Mouse (Mus musculus): ENCODE results near the gene Morc4.
A peak's percentile ranks its signal among the peaks of the same experiment; 100 is the strongest.

The Morc4 gene

GRCm38 (mm10) chrX:139870938-139871791, at the start of gene Morc4:
Gene Morc4, minus strand, starts transcription at chrX:139871677.
- DNase-seq (ENCODE audit: low read depth, low spot score), result peak; percentile 71

- no peak for DNase-seq (ENCODE audit: low read depth, low spot score)
These were observed 49.1 kb upstream of the Morc4 start for GRCm38 (mm10) chrX:139920572-139920971.

- no peak for DNase-seq (ENCODE audit: low read depth, low spot score)
These were observed 19.9 kb upstream of the Morc4 start for GRCm38 (mm10) chrX:139891387-139891786.

- no peak for DNase-seq (ENCODE audit: low read depth, low spot score)
These were observed 11.7 kb upstream of the Morc4 start for GRCm38 (mm10) chrX:139883221-139883620.

- DNase-seq (ENCODE audit: low read depth, low spot score), result no peak
These were observed 6.5 kb upstream of the Morc4 start for GRCm38 (mm10) chrX:139877936-139878335.

DNA sequence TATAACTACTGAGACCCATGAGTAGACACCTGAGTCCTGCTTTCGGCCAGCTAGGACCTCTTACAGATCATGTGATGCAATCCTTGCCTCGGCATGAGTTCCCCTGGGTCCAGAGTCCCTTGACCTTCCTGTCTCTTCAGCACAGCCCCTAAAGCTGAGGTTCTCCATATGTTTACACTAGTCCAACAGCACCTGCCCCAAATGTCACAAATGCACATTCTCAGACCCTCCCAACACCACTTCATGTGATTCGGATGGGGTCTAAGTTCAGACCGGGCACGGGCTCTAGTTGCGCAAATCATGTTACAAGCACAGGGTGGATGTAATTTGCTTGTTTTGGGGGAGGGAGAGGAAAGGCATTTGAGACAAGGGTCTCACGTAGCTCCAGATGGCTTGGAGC, 5.6 kb upstream of the Morc4 start:
- no peak for DNase-seq (ENCODE audit: low read depth, low spot score)

DNA sequence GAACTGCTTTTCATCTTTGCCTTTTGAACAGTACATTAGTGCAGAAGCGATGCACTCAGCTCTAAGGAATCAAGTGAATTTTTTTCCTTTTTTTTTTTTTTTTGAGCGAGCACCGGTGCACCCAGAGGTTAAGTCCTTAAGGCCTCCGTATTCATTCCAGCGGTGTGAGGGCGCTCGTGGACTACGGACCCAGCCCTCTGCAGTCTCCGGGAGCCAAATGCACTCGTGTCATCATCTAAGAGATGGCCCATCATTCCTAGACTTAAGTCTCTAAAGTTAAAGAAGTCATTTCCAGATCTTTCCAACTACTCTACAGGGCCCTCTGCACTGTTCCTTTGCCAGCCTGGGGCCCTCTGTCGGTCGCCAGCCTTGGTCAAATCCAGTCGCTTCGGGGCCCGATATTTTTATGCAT, 1.2 kb downstream of the Morc4 start:
- peak; percentile 28 for DNase-seq (ENCODE audit: low read depth, low spot score)

DNA sequence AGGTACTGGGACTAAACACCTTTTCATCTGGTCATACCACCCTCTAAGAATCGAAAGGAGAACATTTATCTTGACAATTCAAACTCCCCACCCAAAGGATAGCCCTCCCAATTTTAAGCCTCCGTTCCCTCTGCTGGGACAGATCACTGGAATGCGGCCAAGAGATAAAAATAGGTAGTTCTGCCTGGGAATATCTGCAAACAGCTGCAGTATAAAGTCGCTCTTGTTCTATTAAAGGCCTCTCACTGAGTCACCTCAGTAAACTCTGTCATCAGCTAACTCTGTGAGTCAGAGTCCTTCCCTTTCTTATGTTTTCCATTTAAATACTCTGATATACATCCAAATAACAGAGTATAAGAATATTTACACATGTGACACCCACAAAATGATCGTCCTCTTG, 12.1 kb downstream of the Morc4 start:
- DNase-seq (ENCODE audit: low read depth, low spot score), result no peak

GRCm38 (mm10) chrX:139854795-139855194, 16.7 kb downstream of the Morc4 start:
- DNase-seq (ENCODE audit: low read depth, low spot score), result no peak

DNA sequence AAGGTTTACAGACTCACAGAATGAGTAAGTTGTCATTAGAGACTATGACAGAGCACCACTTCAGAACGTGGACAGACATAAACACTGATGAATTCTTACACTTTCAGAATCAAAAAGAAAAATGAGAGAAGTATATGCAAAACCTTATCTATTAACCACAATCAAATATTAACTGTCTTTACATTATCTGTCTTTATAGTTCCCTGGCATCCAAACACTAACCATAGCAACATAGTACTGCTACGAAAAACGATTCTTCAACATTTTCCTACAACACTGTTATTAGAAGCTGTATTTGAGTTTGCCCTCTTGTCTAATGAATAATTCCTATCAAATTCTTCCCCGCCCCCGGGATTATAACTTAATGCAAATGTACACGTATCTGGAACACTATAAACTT, 30.4 kb downstream of the Morc4 start:
- DNase-seq (ENCODE audit: low read depth, low spot score), result no peak

- no peak for DNase-seq (ENCODE audit: low read depth, low spot score)
These were observed 32.4 kb downstream of the Morc4 start for GRCm38 (mm10) chrX:139839057-139839456.

- peak; percentile 60 for DNase-seq (ENCODE audit: low read depth, low spot score)
These were observed 39.0 kb downstream of the Morc4 start for GRCm38 (mm10) chrX:139832464-139832863.

DNA sequence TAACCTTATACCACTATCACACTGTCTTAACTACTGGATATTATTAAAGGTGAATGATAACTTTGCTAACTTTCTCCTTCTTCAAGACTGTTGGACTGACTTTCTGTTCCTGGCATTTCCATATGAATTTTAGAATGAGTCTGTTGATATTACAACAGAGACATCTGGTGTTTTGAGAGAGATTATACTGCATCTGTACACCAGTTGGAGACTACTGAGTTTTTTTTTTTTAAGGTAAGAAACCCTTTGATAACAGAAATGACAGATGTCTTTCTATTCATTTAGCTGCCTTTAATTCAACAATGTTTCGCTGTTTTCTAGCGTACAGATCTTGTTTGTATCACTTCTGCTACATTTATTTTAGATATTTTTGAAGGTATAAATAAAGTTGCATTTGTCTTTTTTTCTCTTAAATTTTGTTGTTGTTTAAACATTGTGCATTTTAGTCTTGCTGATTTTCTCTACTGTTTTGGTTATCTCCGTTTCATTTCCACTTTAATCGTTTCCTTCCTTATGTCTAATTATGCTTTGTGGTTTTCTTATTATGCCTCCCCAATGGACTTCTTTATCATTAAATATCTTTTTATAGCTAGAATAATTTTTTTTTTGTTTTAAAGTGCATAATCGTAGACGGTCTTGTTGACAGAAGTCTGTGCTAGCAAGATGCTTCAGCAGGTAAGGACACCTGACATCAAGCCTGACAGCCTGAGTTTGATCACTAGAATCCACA, 42.9 kb downstream of the Morc4 start:
- DNase-seq (ENCODE audit: low read depth, low spot score), result no peak

- DNase-seq (ENCODE audit: low read depth, low spot score), result no peak
These were observed 44.6 kb downstream of the Morc4 start for GRCm38 (mm10) chrX:139826926-139827325.

- DNase-seq (ENCODE audit: low read depth, low spot score), result no peak
These were observed 46.1 kb downstream of the Morc4 start for GRCm38 (mm10) chrX:139825402-139825801.

DNA sequence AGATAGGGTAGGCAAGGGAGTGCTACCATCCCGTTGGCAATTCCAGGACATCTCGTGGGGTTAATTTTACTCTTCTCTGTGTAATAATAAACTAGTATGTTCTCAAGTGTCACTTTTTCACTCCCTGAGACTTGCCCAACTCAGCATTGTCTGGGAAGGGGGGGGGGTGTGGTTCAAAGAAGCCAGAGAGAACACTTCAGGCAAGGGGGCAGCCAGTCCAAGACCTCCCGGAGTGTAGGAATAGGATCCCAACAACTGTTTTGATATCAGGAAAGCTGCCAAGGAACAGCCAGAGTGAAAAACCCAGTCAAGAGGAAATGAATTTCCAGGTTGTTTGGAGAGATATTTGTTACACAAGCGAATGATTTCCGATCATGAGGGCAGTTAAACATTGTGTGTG, 56.3 kb downstream of the Morc4 start:
- no peak for DNase-seq (ENCODE audit: low read depth, low spot score)

DNA sequence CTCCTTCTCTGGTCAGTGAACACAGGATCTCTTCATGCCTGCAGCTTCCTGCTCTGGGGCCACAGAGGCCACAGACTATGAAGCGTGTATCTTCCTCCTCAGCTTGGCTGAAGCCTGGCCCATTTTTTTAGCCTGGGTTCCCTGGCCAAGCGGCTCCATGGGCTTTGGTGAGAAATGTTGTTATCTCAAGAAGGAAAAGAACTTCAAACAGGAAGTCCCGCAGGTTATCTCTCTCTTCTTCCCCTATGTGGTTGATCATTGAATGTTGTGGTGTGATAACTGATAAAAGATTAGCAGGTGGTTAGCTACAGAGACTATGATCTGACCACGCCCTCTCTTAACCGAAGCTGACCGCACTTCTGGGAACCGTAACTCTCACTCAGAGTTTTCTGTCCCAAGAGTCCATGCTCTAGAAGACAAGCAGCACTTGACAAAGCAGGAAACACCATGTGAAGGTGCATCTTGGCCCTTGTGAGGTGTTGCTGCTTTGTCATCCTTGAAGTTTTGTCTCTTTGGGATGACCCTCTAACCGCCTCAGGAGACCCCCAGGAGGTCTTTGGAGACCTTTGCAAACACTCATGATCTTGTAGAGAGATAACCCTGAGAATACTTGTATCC, 57.4 kb downstream of the Morc4 start:
- DNase-seq (ENCODE audit: low read depth, low spot score), result no peak

DNA sequence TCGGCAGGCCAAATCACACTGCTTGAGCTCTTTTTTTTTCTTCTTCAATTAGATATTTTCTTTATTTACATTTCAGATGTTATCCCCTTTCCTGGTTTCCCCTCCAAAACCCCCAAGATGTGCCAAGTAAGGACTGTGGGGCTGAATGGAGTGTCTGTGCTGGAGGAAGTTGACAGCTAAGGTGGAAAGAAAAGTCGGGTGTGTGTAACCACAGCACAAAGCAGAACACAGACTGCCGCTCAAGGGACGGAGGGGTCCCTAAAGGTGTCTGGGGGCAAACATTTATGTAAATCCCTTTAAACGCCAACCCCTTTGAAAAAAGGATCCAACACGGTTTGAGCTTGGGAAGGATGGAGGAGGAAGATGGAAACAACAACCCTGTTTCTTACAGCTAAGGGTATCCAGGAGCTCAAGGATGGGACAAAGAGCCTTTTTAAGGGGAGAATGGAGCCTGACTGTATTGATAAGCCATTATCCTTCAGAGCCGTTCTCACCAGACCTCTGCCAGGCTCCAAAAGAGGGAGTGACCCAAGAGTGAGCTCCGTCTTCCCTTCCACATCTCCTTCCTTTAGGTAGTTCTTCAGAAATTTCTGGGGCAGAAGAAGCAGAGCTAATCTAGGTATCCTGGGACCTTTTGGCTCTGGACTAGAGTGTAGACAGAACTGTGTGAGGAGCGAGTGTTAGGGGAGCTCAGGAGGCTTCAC, 58.0 kb downstream of the Morc4 start:
- no peak for DNase-seq (ENCODE audit: low read depth, low spot score)

DNA sequence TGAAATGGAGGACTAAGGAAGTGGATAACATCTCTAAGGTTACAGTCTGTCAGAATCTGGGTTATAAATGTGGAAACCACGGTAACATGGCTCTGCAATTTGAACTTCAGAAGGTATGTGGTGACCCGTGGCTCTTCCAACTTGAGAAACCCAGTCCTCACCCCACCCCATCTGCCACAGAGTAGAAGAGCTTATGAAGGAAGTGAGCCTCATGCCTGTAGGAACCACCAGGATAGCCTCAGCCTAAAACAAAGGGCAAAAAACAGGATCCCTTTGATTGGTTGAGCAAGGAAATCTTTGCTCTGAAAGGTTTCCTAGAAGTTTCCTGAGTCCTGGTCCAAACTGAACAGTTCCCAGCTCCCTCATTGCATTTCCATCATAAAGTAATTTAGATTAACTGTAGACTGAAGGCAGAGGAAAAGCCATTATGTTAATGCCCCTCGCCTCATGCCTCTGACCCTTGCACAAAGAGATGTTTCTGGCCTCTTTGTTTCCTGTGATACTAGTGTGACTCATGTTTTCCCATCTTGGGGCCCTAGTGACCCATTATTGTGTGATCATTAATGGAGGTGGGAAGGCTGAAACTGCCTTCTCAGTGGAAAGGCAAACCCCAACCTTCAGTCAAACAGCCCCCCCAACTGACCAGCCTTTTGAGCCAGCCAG, 58.7 kb downstream of the Morc4 start:
- DNase-seq (ENCODE audit: low read depth, low spot score), result peak; percentile 40

GRCm38 (mm10) chrX:139808501-139808900, 63.0 kb downstream of the Morc4 start:
- no peak for DNase-seq (ENCODE audit: low read depth, low spot score)

- no peak for DNase-seq (ENCODE audit: low read depth, low spot score)
These were observed 63.4 kb downstream of the Morc4 start for GRCm38 (mm10) chrX:139808085-139808484.
